ENCODE assay signal across 23 mouse cellular contexts in genomic region chr1:157526625-157527024, GRCm38 (mm10). TPM values are rescaled to one million over a fixed set of nuclear protein-coding genes. Genes with fewer than 3 reads are reported as not detected.
DNase-seq lines count a peak whose midpoint lies in the region; ATAC-seq and TF ChIP-seq lines count a peak whose summit lies in the region.
"Had no signal": no experiment of that assay in that cellular context is flagged by ENCODE, and none has a peak within 500 bp of the region (broad histone marks: within the 10 kb centered on the region; RNA-seq: fewer than 3 reads in every experiment).

No protein-coding gene starts in this region.

- ATAC-seq in lung, embryonic 14.5 days (ENCODE audit: insufficient read depth): peak; percentile 65; the same call in 1 of the 2 replicates
- ATAC-seq in intestine, embryonic 16.5 days: peak; percentile 86
- peak; percentile 76 for ATAC-seq in liver, embryonic 13.5 days (ENCODE audit: low read depth)
- ATAC-seq in stomach, embryonic 14.5 days (ENCODE audit: insufficient number of reproducible peaks, insufficient read depth, low FRiP score, low read depth): peak; percentile 56; the same call in 1 of the 2 replicates

- H3K4me2 ChIP-seq in lung, embryonic 14.5 days: no peak overlapping the region
- H3K4me2 ChIP-seq in intestine, embryonic 16.5 days (ENCODE audit: low read depth, low read length): peak overlapping the region; percentile 43
- peak overlapping the region; percentile 43 for H3K4me2 ChIP-seq in liver, embryonic 13.5 days
- peak overlapping the region; percentile 18 for H3K4me2 ChIP-seq in stomach, embryonic 14.5 days (replicated peaks; ENCODE audit: low read depth, low read length)
- H3K4me2 ChIP-seq: embryonic facial prominence, embryonic 15.5 days; heart, embryonic 15.5 days; hindbrain, embryonic 15.5 days; midbrain, embryonic 12.5 days had no signal

- no peak overlapping the region for H3K4me3 ChIP-seq in lung, embryonic 14.5 days (ENCODE audit: low read depth, low read length)
- H3K4me3 ChIP-seq in intestine, embryonic 16.5 days (ENCODE audit: low read length): peak overlapping the region; percentile 38
- peak overlapping the region; percentile 31 for H3K4me3 ChIP-seq in liver, embryonic 13.5 days (replicated peaks)
- H3K4me3 ChIP-seq in stomach, embryonic 14.5 days (ENCODE audit: low read depth, low read length): no peak overlapping the region
- no peak overlapping the region for H3K4me3 ChIP-seq in left cerebral cortex, adult 2 months
- H3K4me3 ChIP-seq: embryonic facial prominence, embryonic 15.5 days; heart, embryonic 15.5 days; hindbrain, embryonic 15.5 days; layer of hippocampus, adult 2 months; midbrain, embryonic 12.5 days; myocyte had no signal

- no peak for TF ChIP-seq CTCF in lung, embryonic 14.5 days (IDR thresholded peaks at IDR 0.05; ENCODE audit: low read depth)
- TF ChIP-seq CTCF in left cerebral cortex, adult 2 months (IDR thresholded peaks at IDR 0.05): no peak

- H3K9me3 ChIP-seq in lung, embryonic 14.5 days (ENCODE audit: low read depth, low read length): no peaks in the 10 kb centered on the region
- H3K9me3 ChIP-seq in intestine, embryonic 16.5 days (ENCODE audit: control insufficient read depth, low read length): no peaks in the 10 kb centered on the region
- no peaks in the 10 kb centered on the region for H3K9me3 ChIP-seq in liver, embryonic 13.5 days (replicated peaks)
- H3K9me3 ChIP-seq in stomach, embryonic 14.5 days (ENCODE audit: control insufficient read depth, low read depth, low read length): no peaks in the 10 kb centered on the region
- H3K9me3 ChIP-seq: embryonic facial prominence, embryonic 15.5 days; heart, embryonic 15.5 days; hindbrain, embryonic 15.5 days; midbrain, embryonic 12.5 days had no signal

- no peak overlapping the region for H3K9ac ChIP-seq in lung, embryonic 14.5 days
- H3K9ac ChIP-seq in intestine, embryonic 16.5 days (ENCODE audit: low read depth, low read length): peak overlapping the region; percentile 56
- H3K9ac ChIP-seq in liver, embryonic 13.5 days: peak overlapping the region; percentile 9; the same call in 1 of the 2 replicates
- H3K9ac ChIP-seq in stomach, embryonic 14.5 days (replicated peaks; ENCODE audit: low read depth, low read length): no peak overlapping the region
- H3K9ac ChIP-seq: embryonic facial prominence, embryonic 15.5 days; heart, embryonic 15.5 days; hindbrain, embryonic 15.5 days; midbrain, embryonic 12.5 days had no signal

- DNase-seq in lung, embryonic 14.5 days: no peak
- no peak for DNase-seq in lung, postnatal 14 days
- no peak for DNase-seq in liver, embryonic 13.5 days
- no peak for DNase-seq in left cerebral cortex, adult 2 months (ENCODE audit: extremely low spot score in 1 of 2, low spot score in 2 of 2)
- no peak for DNase-seq in adrenal gland, adult 18-20 months (ENCODE audit: low spot score in 2 of 2)
- no peak for DNase-seq in spleen, postnatal 4 days (ENCODE audit: low spot score in 2 of 2)
- DNase-seq: adrenal gland, postnatal 36 days; cerebellum, adult 11-12 months; cerebellum, postnatal 25 days; gastrocnemius, postnatal 10 days; heart, postnatal 4 days; left cerebral cortex, postnatal 4 days; thymus, postnatal 14 days had no signal

- no peaks in the 10 kb centered on the region for H3K27me3 ChIP-seq in lung, embryonic 14.5 days (ENCODE audit: insufficient read depth, low read length)
- H3K27me3 ChIP-seq in intestine, embryonic 16.5 days (replicated peaks; ENCODE audit: control insufficient read depth, insufficient read depth, low read length): no peaks in the 10 kb centered on the region
- H3K27me3 ChIP-seq in liver, embryonic 13.5 days: no peaks in the 10 kb centered on the region
- H3K27me3 ChIP-seq in stomach, embryonic 14.5 days (ENCODE audit: control insufficient read depth, insufficient read depth, low read length): no peaks in the 10 kb centered on the region
- H3K27me3 ChIP-seq: CH12.LX; embryonic facial prominence, embryonic 15.5 days; heart, embryonic 15.5 days; hindbrain, embryonic 15.5 days; midbrain, embryonic 12.5 days had no signal

- WGBS in lung, embryonic 14.5 days: 45% methylated on average over 5 of the region's 5 CpGs
- WGBS in intestine, embryonic 16.5 days: 37% methylated on average over 5 of the region's 5 CpGs
- 47% methylated on average over 5 of the region's 5 CpGs for WGBS in liver, embryonic 13.5 days (ENCODE audit: insufficient replicate concordance)
- 41% methylated on average over 5 of the region's 5 CpGs for WGBS in stomach, embryonic 14.5 days

- no peaks in the 10 kb centered on the region for H3K4me1 ChIP-seq in lung, embryonic 14.5 days (ENCODE audit: insufficient read depth)
- H3K4me1 ChIP-seq in intestine, embryonic 16.5 days (ENCODE audit: control insufficient read depth, insufficient read depth, low read length): peaks cover 7% of the 10 kb centered on the region
- H3K4me1 ChIP-seq in liver, embryonic 13.5 days (replicated peaks): no peaks in the 10 kb centered on the region
- H3K4me1 ChIP-seq in stomach, embryonic 14.5 days (ENCODE audit: control insufficient read depth, insufficient read depth, low read length): no peaks in the 10 kb centered on the region
- H3K4me1 ChIP-seq: embryonic facial prominence, embryonic 15.5 days; heart, embryonic 15.5 days; hindbrain, embryonic 15.5 days; midbrain, embryonic 12.5 days had no signal

- no peak overlapping the region for H3K27ac ChIP-seq in lung, embryonic 14.5 days (ENCODE audit: low read depth)
- peak overlapping the region; percentile 87 for H3K27ac ChIP-seq in intestine, embryonic 16.5 days (ENCODE audit: low read length)
- H3K27ac ChIP-seq in liver, embryonic 13.5 days: peak overlapping the region; percentile 77
- H3K27ac ChIP-seq in stomach, embryonic 14.5 days (ENCODE audit: low read length): peak overlapping the region; percentile 62
- H3K27ac ChIP-seq in left cerebral cortex, adult 2 months: no peak overlapping the region
- H3K27ac ChIP-seq: embryonic facial prominence, embryonic 15.5 days; heart, embryonic 15.5 days; hindbrain, embryonic 15.5 days; layer of hippocampus, adult 2 months; macrophage; midbrain, embryonic 12.5 days had no signal

- intact Hi-C loops in left cerebral cortex, adult 2 months (cut with DNase I): no loop called here

- H3K36me3 ChIP-seq in lung, embryonic 14.5 days (ENCODE audit: insufficient read depth): no peaks in the 10 kb centered on the region
- H3K36me3 ChIP-seq in intestine, embryonic 16.5 days (ENCODE audit: control insufficient read depth, insufficient read depth, low read length): 0 out of 2 replicates have a peak, but pooled peaks cover 2% of the 10 kb centered on the region
- H3K36me3 ChIP-seq in liver, embryonic 13.5 days: no peaks in the 10 kb centered on the region
- H3K36me3 ChIP-seq in stomach, embryonic 14.5 days (ENCODE audit: control insufficient read depth, insufficient read depth, low read length): no peaks in the 10 kb centered on the region
- H3K36me3 ChIP-seq: embryonic facial prominence, embryonic 15.5 days; heart, embryonic 15.5 days; hindbrain, embryonic 15.5 days; midbrain, embryonic 12.5 days had no signal

RNA-seq across cellular contexts. Expression of gene Sec16b, which starts 20.1 kb away (rescaled TPM):
- polyA plus RNA-seq in lung, embryonic 14.5 days (2014; fragmentation: Nextera tagmentation; extraction: Ambion mirVana): 2.3 and 3.3 TPM in 2 replicates
- polyA plus RNA-seq in intestine, embryonic 16.5 days (2015; fragmentation: Nextera tagmentation; extraction: Ambion mirVana): 17.5 and 22.7 TPM in 2 replicates
- 3.5 and 4.8 TPM in 2 replicates for polyA plus RNA-seq in liver, embryonic 13.5 days (2015; fragmentation: Nextera tagmentation; extraction: Ambion mirVana)
- polyA plus RNA-seq in stomach, embryonic 14.5 days (2014; fragmentation: Nextera tagmentation; extraction: Ambion mirVana): 6.7 and 7.9 TPM in 2 replicates
- total RNA-seq in left cerebral cortex, adult 2 months (2021): 1 to 10 TPM; 1.4 TPM
- total RNA-seq in adrenal gland, adult 18-20 months (2021): under 1 TPM; 0.64 to 0.86 TPM
- polyA plus RNA-seq: macrophage had no signal

Comparison
In these comparisons a context has a peak if more than half of its experiments do, and no peak if none do; other contexts are left out.
1. H3K27ac ChIP-seq: peak in intestine, embryonic 16.5 days (single experiment), liver, embryonic 13.5 days (single experiment) and stomach, embryonic 14.5 days (single experiment); none in lung, embryonic 14.5 days (single experiment) and left cerebral cortex, adult 2 months (single experiment).
2. H3K4me3 ChIP-seq: peak in intestine, embryonic 16.5 days (single experiment) and liver, embryonic 13.5 days (single experiment); none in lung, embryonic 14.5 days (single experiment), stomach, embryonic 14.5 days (single experiment) and left cerebral cortex, adult 2 months (single experiment).
3. H3K9ac ChIP-seq: peak in intestine, embryonic 16.5 days (single experiment) and liver, embryonic 13.5 days (single experiment); none in lung, embryonic 14.5 days (single experiment) and stomach, embryonic 14.5 days (single experiment).
4. Peak in every context shown above with its lines, with median percentiles within 50 percentile points of each other: ATAC-seq.